Mouse (Mus musculus) frontal cortex, postnatal 14 days (tissue): ENCODE measurements around the gene Tspan11.

ENCODE experiments used
- DNase-seq, 2 experiments: peaks; one replicate each; pipeline ENCODE4 v3.0.0; 2022; ENCODE audit warnings: low spot score in 2 of 2

The Tspan11 gene

GRCm38 (mm10) chr6:127877026-127877425 lies 10.4 kb upstream of the Tspan11 start:
- no peak for DNase-seq

DNA sequence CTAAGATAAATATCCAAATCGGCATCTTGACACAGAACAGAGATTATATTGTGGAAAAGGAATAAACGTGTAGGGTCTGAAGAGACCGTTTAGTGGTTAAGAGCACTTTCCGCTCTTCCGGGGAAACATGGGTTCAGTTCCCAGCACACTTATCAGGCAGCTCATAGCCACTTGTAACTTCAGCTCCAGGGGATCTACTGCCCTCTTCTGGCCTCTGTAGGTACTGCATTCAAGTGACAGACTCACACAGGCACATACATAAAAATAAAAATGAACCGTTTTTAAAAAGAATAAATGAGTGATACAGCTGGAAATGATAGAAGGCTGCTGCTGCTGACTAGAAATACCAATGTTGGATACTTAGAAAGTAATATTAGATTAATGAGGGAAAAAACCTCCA lies 7.9 kb upstream of the Tspan11 start:
- DNase-seq = no peak

- no peak for DNase-seq
Observed at GRCm38 (mm10) chr6:127886916-127887315, 473 bp upstream of the Tspan11 start.

- DNase-seq = no peak
Observed at GRCm38 (mm10) chr6:127888581-127888980, 1.2 kb downstream of the Tspan11 start.

DNA sequence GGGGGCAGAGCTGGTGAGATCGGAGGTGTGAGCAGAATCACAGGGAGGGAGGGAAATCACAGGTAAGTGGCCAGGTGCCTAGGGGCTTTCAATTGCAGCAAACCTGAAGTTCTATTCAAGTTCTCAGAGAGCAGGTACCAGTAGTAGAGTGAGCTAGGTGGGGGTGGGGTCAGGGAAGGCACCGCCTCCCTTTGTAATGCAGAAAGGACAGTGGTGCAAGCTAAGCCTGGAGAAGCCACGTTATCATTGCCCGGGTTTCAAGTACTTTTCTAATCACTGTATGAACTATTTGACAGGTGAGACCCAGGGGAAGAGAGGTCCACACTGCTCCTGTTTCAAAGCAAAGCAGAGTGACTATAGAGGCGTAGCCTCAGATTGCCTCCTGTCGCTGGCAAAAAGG lies 6.2 kb downstream of the Tspan11 start:
- DNase-seq = no peak

DNA sequence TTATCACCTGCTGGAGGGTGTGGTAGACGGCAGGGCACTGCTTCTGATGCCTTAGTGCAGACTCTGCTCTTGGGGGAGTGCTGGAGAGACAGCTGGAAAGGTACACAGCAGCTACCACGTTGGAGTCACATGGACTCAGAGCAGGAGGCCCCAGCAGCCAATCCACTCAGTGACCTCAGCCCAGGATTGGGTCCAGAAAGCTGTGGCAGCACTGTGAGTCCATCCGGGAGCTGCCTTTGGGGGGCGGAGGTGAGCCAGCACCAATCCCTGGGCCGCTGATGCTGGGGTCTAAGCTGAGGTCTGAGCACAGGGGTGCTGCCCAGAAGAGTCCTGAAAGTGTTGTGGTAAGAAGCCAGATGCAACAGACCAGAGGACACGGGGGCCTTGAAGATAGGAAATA lies 7.6 kb downstream of the Tspan11 start:
- no peak for DNase-seq

- no peak for DNase-seq
Observed at GRCm38 (mm10) chr6:127896425-127896824, 9.0 kb downstream of the Tspan11 start.

GRCm38 (mm10) chr6:127897342-127897741 lies 10.0 kb downstream of the Tspan11 start:
- no peak for DNase-seq

DNA sequence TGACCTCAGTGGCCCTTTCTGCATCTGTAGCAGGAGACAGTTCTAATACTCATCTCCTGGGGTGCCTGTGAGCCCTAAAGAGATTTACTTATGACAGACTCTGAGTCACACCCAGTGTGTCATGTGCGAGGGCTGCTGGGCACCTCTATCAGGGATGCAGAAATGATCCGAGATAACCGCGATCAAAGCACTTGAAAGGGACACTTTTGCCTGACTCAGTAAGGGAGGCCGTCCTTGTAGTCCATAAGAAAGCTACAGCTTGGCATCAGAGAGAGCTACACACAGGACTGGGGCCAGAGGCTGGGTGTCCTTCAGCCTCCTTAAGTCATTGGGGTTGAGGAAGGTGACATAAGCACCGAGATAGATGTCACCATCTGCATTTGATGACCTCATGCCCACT lies 12.7 kb downstream of the Tspan11 start:
- no peak for DNase-seq

DNA sequence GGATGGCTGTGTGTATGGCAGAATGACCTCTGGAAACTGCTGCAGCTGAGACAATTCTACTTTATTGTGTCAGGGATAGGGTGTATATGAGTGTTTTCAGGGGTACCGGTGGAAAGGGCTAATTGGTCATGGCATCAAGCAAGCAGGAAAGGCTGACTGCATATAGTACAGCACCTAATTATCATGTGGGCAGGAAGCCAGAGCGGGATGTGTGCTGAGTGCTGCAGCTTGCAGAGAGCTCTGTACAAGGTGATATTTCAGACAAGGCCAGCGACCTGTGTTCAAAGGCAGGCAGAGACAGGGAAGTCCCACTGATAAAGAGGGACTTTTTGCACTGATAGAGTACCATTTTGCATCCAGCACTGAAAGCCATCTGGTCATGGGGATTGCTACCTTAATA lies 13.9 kb downstream of the Tspan11 start:
- DNase-seq = no peak

DNA sequence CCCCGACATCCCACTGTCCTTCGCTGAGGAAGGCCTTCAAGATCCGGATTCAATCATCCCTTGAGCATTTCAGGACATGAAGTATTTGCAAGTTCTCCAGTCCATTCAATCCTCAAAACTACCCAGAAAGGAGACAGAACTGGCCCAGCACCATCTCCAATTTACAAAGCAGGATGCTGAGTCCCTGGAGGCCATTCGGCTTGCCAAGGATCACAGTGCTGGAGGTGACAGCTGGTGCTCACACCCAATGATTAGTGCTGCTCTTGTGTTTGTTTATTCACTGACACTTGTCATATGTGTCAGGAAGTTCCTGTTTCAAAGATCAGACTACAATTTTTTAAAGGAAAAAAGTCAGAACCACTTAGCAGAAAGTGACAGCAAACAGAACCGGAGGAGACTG lies 14.3 kb downstream of the Tspan11 start:
- no peak for DNase-seq

DNA sequence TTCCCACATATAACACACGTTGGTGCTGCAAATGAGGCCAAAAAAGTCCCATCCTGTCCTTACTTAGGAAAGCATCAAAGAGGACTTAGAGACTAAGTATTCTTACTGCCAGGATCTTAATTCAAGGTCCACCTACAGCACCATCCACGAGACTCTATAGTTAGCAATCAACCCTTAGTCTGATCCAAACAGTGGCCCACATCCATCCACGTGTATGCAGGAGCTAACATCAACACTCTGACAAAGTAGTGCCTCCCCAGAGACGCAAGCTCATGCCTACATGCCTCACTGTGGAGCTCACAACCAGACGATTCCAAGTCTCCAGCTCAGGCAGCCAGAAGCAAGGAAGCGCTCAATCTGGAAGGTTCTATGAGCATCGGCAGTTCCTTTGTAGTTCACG lies 15.2 kb downstream of the Tspan11 start:
- peak in 1 of 2 experiments; percentile 36 for DNase-seq

- no peak for DNase-seq
Observed at GRCm38 (mm10) chr6:127910638-127911037, 23.2 kb downstream of the Tspan11 start.

GRCm38 (mm10) chr6:127911687-127912086 lies 24.3 kb downstream of the Tspan11 start:
- no peak for DNase-seq

DNA sequence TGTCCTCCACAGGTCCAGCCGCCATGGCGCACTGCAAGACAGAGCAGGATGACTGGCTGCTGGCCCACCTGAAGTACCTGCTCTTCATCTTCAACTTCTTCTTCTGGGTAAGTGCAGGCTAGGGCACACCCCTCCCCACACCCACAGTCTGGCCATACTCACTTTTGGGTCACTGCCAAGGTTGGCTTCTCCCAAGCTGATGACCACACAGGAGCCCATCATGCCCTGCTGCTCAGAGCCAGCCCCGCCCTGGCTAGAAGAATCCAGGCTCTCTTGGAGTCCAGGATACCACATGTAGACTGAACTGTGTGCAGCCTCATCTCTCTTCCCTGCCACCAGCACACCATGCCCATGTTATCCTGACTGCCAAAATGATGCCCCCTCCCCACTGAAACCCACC lies 25.5 kb downstream of the Tspan11 start:
- DNase-seq = no peak

DNA sequence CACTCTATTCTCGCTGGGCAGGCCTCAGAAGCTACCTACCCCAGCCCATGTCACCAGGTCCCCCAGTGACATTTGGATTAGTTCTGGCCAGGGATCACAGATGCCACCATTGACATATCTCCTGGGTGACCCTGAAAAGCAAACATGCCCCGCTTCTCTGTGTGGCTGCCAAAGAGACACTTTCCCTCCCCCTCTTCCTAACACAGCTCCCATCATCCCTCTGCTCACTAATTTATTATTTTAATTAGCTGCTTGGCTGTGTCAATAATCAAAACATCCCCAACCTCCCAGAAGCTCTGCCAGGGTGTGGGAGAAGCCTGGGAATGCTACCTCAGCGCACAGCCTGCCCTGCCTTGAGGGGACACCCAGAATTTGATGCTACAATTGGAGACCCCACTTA lies 29.6 kb downstream of the Tspan11 start:
- DNase-seq = no peak

- no peak for DNase-seq
Observed at GRCm38 (mm10) chr6:127917712-127918111, 30.3 kb downstream of the Tspan11 start.

GRCm38 (mm10) chr6:127919491-127919890 lies 32.1 kb downstream of the Tspan11 start:
- DNase-seq = no peak

DNA sequence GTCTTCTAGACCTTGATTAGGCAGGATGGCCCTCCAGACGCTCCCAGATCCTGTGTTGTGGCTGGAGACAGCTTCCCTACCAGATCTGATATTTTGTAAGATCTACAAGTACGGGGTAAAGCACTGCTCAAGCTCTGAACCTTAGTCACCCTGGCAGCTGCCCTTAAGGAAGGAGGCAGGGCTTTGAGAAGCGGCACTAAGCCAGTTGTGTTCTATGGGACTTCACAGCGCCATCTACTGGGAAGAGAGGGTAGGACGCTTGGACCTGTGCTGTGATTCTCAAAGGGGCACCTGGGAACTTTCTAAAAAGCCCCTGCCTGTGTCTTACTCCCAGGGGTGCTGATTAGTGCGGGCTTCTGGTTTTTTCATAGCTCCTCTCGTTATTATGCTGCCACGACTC lies 33.3 kb downstream of the Tspan11 start:
- DNase-seq = peak; percentile 58 to 83

DNA sequence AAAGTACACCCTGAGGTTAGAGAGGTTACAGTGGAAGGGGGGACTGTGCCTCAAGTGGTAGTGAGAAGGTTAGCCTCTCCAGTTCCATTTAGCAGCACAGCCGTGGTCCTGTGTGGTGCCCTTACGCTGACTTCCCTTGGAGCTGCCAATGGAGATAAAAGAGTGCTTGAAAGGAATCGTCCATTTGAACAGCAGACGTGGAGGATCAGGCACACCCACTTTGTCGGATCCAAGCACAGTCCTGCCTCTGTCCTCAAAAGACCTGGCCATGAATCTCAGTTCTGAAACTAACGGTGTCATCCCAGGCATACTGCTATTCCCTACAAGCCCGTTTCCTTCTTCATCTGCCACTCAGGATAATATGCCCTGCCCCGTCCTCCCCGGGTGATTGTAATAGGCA lies 34.6 kb downstream of the Tspan11 start:
- DNase-seq = no peak

- DNase-seq = no peak
Observed at GRCm38 (mm10) chr6:127923296-127923695, 35.9 kb downstream of the Tspan11 start.

- DNase-seq = peak in 1 of 2 experiments; percentile 32
Observed at GRCm38 (mm10) chr6:127924750-127925149, 37.4 kb downstream of the Tspan11 start.

GRCm38 (mm10) chr6:127925915-127926314 lies 38.5 kb downstream of the Tspan11 start:
- peak; percentile 56 to 62 for DNase-seq

DNA sequence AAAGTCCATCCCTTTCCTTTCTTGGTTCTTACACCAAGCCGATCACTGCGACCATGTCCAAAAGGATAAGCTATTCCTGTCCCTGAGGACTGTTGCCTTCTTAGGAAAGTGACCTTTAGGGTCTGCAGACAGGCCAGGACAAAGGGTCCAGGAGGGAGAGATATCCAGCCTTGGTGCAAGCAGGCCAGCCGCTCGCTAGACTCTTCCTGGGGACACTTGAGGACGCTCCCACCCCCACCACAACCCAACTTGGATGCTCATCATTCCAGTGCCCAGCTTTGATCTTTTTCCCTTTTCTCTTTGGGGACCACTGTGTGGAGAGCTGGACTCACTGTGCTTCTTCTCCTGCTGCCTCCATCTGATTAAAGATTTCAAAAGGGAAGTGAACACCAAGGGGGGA lies 41.3 kb downstream of the Tspan11 start:
- no peak for DNase-seq

DNA sequence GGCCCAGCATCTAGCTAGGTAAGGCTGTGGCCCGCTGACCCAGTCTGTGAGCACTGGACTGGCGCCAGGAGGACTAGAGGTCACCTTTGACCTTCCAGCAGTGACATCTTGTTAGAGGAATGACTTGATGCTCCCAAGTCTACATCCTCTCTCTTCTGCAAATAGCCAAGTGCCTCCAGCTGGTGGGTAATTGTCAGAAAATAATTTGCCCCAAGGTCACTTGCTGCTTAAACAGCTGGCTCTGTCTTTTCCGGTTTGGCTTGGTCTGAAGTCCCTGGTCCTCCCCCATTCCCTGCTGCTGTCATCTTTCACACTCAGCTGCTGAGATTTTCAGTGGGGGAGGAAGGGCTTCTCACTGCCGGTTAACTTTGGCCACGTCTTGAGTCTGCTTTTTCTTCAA lies 45.3 kb downstream of the Tspan11 start:
- no peak for DNase-seq
